Mouse (Mus musculus): ENCODE measurements around the gene Hc. TPM values are rescaled to one million over a fixed set of nuclear protein-coding genes. Genes with fewer than 3 reads are reported as not detected.

Gene Hc
- polyA plus RNA-seq, 1 experiment from 2014 or later = 1.5 TPM

- 10% methylated on average over 20 of the region's 20 CpGs for WGBS
- peak; percentile 80 for ATAC-seq (replicated peaks; ENCODE audit: low FRiP score)
- H3K27me3 ChIP-seq = no peaks in the 10 kb centered on the region
- H3K4me3 ChIP-seq (replicated peaks) = peak within 1 kb of the TSS; percentile 42
- H3K4me1 ChIP-seq = peaks cover 57% of the 10 kb centered on the region
- H3K27ac ChIP-seq = peak within 1 kb of the TSS; percentile 78
- no peaks in the 10 kb centered on the region for H3K9me3 ChIP-seq (replicated peaks)
- H3K4me2 ChIP-seq = peak within 1 kb of the TSS; percentile 65
- peak within 1 kb of the TSS; percentile 40 for H3K9ac ChIP-seq
- no peaks in the 10 kb centered on the region for H3K36me3 ChIP-seq
Measured at GRCm38 (mm10) chr2:34961481-34962036, 99.7 kb downstream of the Hc start, which contains the start of gene Traf1. TSS of gene Traf1 (minus strand) at chr2:34961772.

- peaks cover 56% of the 10 kb centered on the region for H3K4me1 ChIP-seq
- H3K27ac ChIP-seq = peak overlapping the region; percentile 74
- H3K27me3 ChIP-seq = no peaks in the 10 kb centered on the region
- peak overlapping the region; percentile 65 for H3K4me2 ChIP-seq
- H3K36me3 ChIP-seq = no peaks in the 10 kb centered on the region
- no peaks in the 10 kb centered on the region for H3K9me3 ChIP-seq (replicated peaks)
- H3K9ac ChIP-seq = peak overlapping the region; percentile 40
- WGBS = 58% methylated on average over 6 of the region's 6 CpGs
- peak overlapping the region; percentile 42 for H3K4me3 ChIP-seq (replicated peaks)
- no peak; the same call in 1 of the 2 replicates for ATAC-seq (replicated peaks; ENCODE audit: low FRiP score)
Measured at GRCm38 (mm10) chr2:34960966-34961365, 100.3 kb downstream of the Hc start.

GRCm38 (mm10) chr2:34960466-34960865 lies 100.8 kb downstream of the Hc start:
- Histone ChIP-seq H3K4me2 (peak overlapping the region; percentile 65), H3K9ac (no peak overlapping the region)
- WGBS = 51% methylated on average over 4 of the region's 5 CpGs

GRCm38 (mm10) chr2:34958582-34958981 lies 102.7 kb downstream of the Hc start:
- Histone ChIP-seq H3K9me3 (replicated peaks) (no peaks in the 10 kb centered on the region), H3K27ac (no peak overlapping the region), H3K4me2 (no peak overlapping the region), H3K4me1 (peaks cover 34% of the 10 kb centered on the region), H3K36me3 (no peaks in the 10 kb centered on the region), H3K9ac (no peak overlapping the region), H3K27me3 (no peaks in the 10 kb centered on the region), H3K4me3 (replicated peaks) (no peak overlapping the region)
- ATAC-seq (replicated peaks; ENCODE audit: low FRiP score) = no peak
- 79% methylated on average over 7 of the region's 7 CpGs for WGBS

More at GRCm38 (mm10) chr2:34960466-34960865, 100.8 kb downstream of the Hc start:
- no peaks in the 10 kb centered on the region for H3K27me3 ChIP-seq
- H3K36me3 ChIP-seq = no peaks in the 10 kb centered on the region
- peak overlapping the region; percentile 42 for H3K4me3 ChIP-seq (replicated peaks)
- H3K9me3 ChIP-seq (replicated peaks) = no peaks in the 10 kb centered on the region
- peak overlapping the region; percentile 74 for H3K27ac ChIP-seq
- peaks cover 51% of the 10 kb centered on the region for H3K4me1 ChIP-seq
- no peak for ATAC-seq (replicated peaks; ENCODE audit: low FRiP score)

- H3K9me3 ChIP-seq (replicated peaks) = no peaks in the 10 kb centered on the region
- ATAC-seq (replicated peaks; ENCODE audit: low FRiP score) = no peak
- no peak overlapping the region for H3K4me3 ChIP-seq (replicated peaks)
- H3K4me2 ChIP-seq = no peak overlapping the region
- no peak overlapping the region for H3K27ac ChIP-seq
- no peaks in the 10 kb centered on the region for H3K27me3 ChIP-seq
- WGBS = 80% methylated on average over 7 of the region's 7 CpGs
- H3K9ac ChIP-seq = no peak overlapping the region
- no peaks in the 10 kb centered on the region for H3K36me3 ChIP-seq
- H3K4me1 ChIP-seq = peaks cover 28% of the 10 kb centered on the region
Measured at GRCm38 (mm10) chr2:34958036-34958435, 103.2 kb downstream of the Hc start.

- Histone ChIP-seq H3K4me1 (peaks cover 22% of the 10 kb centered on the region), H3K27ac (no peak overlapping the region), H3K36me3 (no peaks in the 10 kb centered on the region), H3K27me3 (no peaks in the 10 kb centered on the region), H3K9ac (no peak overlapping the region), H3K9me3 (replicated peaks) (no peaks in the 10 kb centered on the region), H3K4me3 (replicated peaks) (no peak overlapping the region), H3K4me2 (no peak overlapping the region)
- ATAC-seq (replicated peaks; ENCODE audit: low FRiP score) = no peak
- WGBS = 57% methylated on average over 1 of the region's 1 CpGs
Measured at GRCm38 (mm10) chr2:34957405-34957804, 103.8 kb downstream of the Hc start.

GRCm38 (mm10) chr2:34956941-34957340 lies 104.3 kb downstream of the Hc start:
- Histone ChIP-seq H3K27me3 (no peaks in the 10 kb centered on the region), H3K4me1 (peaks cover 19% of the 10 kb centered on the region), H3K9ac (no peak overlapping the region), H3K4me2 (no peak overlapping the region), H3K27ac (no peak overlapping the region), H3K9me3 (replicated peaks) (no peaks in the 10 kb centered on the region), H3K4me3 (replicated peaks) (no peak overlapping the region), H3K36me3 (no peaks in the 10 kb centered on the region)
- ATAC-seq (replicated peaks; ENCODE audit: low FRiP score) = no peak
- WGBS = 66% methylated on average over 5 of the region's 5 CpGs

- Histone ChIP-seq H3K36me3 (no peaks in the 10 kb centered on the region), H3K9me3 (replicated peaks) (no peaks in the 10 kb centered on the region), H3K27ac (no peak overlapping the region), H3K4me2 (no peak overlapping the region), H3K27me3 (no peaks in the 10 kb centered on the region), H3K4me3 (replicated peaks) (no peak overlapping the region), H3K9ac (no peak overlapping the region), H3K4me1 (no peaks in the 10 kb centered on the region)
- no peak for ATAC-seq (replicated peaks; ENCODE audit: low FRiP score)
Measured at GRCm38 (mm10) chr2:34954344-34954743, 106.9 kb downstream of the Hc start.

- no peak for ATAC-seq (replicated peaks; ENCODE audit: low FRiP score)
- Histone ChIP-seq H3K4me1 (no peaks in the 10 kb centered on the region), H3K4me3 (replicated peaks) (no peak overlapping the region), H3K27ac (no peak overlapping the region), H3K9ac (no peak overlapping the region), H3K36me3 (no peaks in the 10 kb centered on the region), H3K27me3 (no peaks in the 10 kb centered on the region), H3K9me3 (replicated peaks) (no peaks in the 10 kb centered on the region), H3K4me2 (no peak overlapping the region)
- WGBS = 88% methylated on average over 2 of the region's 2 CpGs
Measured at GRCm38 (mm10) chr2:34953547-34954116, 107.6 kb downstream of the Hc start.

- Histone ChIP-seq H3K9ac (no peak overlapping the region), H3K4me3 (replicated peaks) (no peak overlapping the region), H3K4me2 (no peak overlapping the region), H3K36me3 (no peaks in the 10 kb centered on the region), H3K4me1 (no peaks in the 10 kb centered on the region), H3K9me3 (replicated peaks) (no peaks in the 10 kb centered on the region), H3K27me3 (no peaks in the 10 kb centered on the region), H3K27ac (no peak overlapping the region)
- 52% methylated on average over 4 of the region's 4 CpGs for WGBS
- no peak for ATAC-seq (replicated peaks; ENCODE audit: low FRiP score)
Measured at GRCm38 (mm10) chr2:34953018-34953417, 108.2 kb downstream of the Hc start.

- ATAC-seq (replicated peaks; ENCODE audit: low FRiP score) = no peak
Measured at GRCm38 (mm10) chr2:34951469-34951868, 109.8 kb downstream of the Hc start.

GRCm38 (mm10) chr2:34948622-34949021 lies 112.6 kb downstream of the Hc start:
- Histone ChIP-seq H3K4me2 (no peak overlapping the region), H3K9me3 (replicated peaks) (no peaks in the 10 kb centered on the region), H3K4me1 (peaks cover 11% of the 10 kb centered on the region; the same call in 1 of the 2 replicates), H3K27me3 (no peaks in the 10 kb centered on the region), H3K4me3 (replicated peaks) (no peak overlapping the region), H3K9ac (no peak overlapping the region), H3K36me3 (no peaks in the 10 kb centered on the region), H3K27ac (no peak overlapping the region)
- ATAC-seq (replicated peaks; ENCODE audit: low FRiP score) = no peak
- 18% methylated on average over 2 of the region's 2 CpGs for WGBS

More at GRCm38 (mm10) chr2:34951469-34951868, 109.8 kb downstream of the Hc start:
- Histone ChIP-seq H3K4me2 (no peak overlapping the region), H3K27ac (no peak overlapping the region), H3K36me3 (no peaks in the 10 kb centered on the region), H3K4me3 (replicated peaks) (no peak overlapping the region), H3K27me3 (no peaks in the 10 kb centered on the region), H3K4me1 (no peaks in the 10 kb centered on the region), H3K9ac (no peak overlapping the region), H3K9me3 (replicated peaks) (no peaks in the 10 kb centered on the region)

GRCm38 (mm10) chr2:34946046-34946445 lies 115.2 kb downstream of the Hc start:
- Histone ChIP-seq H3K4me2 (no peak overlapping the region), H3K9ac (no peak overlapping the region), H3K9me3 (replicated peaks) (no peaks in the 10 kb centered on the region), H3K36me3 (no peaks in the 10 kb centered on the region), H3K27ac (no peak overlapping the region), H3K4me1 (peaks cover 13% of the 10 kb centered on the region; the same call in 1 of the 2 replicates), H3K4me3 (replicated peaks) (no peak overlapping the region), H3K27me3 (no peaks in the 10 kb centered on the region)
- no peak for ATAC-seq (replicated peaks; ENCODE audit: low FRiP score)
- 67% methylated on average over 4 of the region's 4 CpGs for WGBS
